Mouse (Mus musculus): ENCODE measurements around the gene Slc9c1. TPM values are rescaled to one million over a fixed set of nuclear protein-coding genes. Genes with fewer than 3 reads are reported as not detected.

Slc9c1 gene
- polyA plus RNA-seq, 1 experiment: not detected

DNA sequence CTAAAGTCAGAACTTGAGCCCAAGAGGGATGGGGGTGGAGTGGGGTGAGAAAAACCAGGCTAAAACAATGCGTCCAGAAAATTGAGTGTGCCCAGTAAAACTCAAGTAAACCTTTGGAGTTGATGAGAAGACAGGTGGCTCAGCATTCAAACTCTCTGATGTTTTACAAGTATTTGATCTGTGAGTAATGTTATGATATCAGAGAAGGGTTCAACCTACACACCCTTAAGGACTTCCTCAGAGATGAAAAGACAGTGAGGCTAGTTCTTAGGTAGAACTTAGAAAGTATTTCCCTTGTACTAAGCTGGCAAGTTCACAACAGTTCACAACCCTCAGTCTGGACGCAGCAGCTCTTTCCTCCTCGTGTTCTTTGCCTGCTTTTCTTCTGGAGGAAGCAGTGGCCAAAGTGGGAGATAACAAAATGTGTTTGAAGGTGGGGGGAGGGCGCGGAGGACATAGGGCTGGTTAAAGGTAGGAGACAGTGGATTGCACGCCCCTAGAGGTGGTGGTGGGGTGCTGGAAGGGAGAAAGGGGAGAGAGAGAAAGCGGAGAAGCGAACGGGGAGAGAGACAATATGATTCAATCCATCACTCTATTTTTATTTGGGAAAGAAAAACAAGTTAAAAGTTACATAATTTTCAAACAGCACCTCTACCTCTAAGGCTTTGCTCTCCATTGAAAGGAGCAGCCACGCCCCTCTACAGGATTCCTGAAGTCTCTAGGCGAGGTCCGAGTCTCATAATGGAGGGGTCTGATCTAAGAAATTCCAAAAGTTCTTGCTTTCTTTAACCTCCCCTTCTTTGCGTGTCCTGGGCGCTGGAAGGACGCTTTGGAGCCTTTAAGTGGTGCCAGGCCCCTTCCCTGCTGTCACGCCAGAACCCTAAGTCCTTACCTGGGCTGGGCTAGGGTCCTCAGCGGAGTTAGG is 118.2 kb downstream of the Slc9c1 start:
- 15% methylated on average over 17 of the region's 17 CpGs for WGBS
- TF ChIP-seq CTCF (IDR thresholded peaks at IDR 0.05; ENCODE audit: control insufficient read depth, insufficient read depth, low read length) (no peak), POLR2A (IDR thresholded peaks at IDR 0.05; ENCODE audit: borderline replicate concordance, control insufficient read depth, low read depth, low read length) (no peak)
- H3K4me1 ChIP-seq (ENCODE audit: control insufficient read depth, insufficient read depth, low read length): no peaks in the 10 kb centered on the region; the same call in 1 of the 2 replicates
- no peak overlapping the region for H3K27ac ChIP-seq (ENCODE audit: control insufficient read depth, insufficient read depth, low read depth, low read length, poor library complexity)
- peak overlapping the region; percentile 12 for H3K4me3 ChIP-seq (replicated peaks; ENCODE audit: control insufficient read depth, low read depth, low read length)

DNA sequence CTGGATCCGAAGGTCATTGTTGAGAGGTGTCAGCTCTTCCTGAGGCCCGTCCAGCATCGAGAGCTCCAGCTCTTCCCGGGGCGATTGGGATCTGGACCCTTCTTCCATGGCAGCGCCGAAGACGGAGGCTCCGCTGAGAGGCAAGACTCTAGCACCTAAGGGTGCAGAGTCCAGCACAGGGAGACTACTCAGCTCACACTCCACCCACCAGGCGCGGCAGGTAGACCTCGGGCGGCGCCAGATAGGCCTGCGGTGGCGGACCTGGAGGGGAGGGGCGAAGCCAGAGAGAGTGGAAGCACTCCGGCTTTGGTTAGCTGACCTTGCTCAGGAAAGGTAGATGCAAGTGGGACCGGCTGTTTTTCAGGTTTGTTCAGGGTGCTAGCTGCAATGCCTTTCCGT is 118.8 kb downstream of the Slc9c1 start, which contains the start of gene BC016579:
TSS of gene BC016579 (minus strand) at position 135 of the 399 bp plus-strand sequence.
- Histone ChIP-seq H3K27ac (ENCODE audit: control insufficient read depth, insufficient read depth, low read depth, low read length, poor library complexity) (no peak within 1 kb of the TSS), H3K4me3 (replicated peaks; ENCODE audit: control insufficient read depth, low read depth, low read length) (peak within 1 kb of the TSS; percentile 12), H3K4me1 (ENCODE audit: control insufficient read depth, insufficient read depth, low read length) (no peaks in the 10 kb centered on the region; the same call in 1 of the 2 replicates)
- WGBS: 13% methylated on average over 20 of the region's 20 CpGs
- TF ChIP-seq CTCF (IDR thresholded peaks at IDR 0.05; ENCODE audit: control insufficient read depth, insufficient read depth, low read length): no peak
- TF ChIP-seq POLR2A (IDR thresholded peaks at IDR 0.05; ENCODE audit: borderline replicate concordance, control insufficient read depth, low read depth, low read length): no peak

DNA sequence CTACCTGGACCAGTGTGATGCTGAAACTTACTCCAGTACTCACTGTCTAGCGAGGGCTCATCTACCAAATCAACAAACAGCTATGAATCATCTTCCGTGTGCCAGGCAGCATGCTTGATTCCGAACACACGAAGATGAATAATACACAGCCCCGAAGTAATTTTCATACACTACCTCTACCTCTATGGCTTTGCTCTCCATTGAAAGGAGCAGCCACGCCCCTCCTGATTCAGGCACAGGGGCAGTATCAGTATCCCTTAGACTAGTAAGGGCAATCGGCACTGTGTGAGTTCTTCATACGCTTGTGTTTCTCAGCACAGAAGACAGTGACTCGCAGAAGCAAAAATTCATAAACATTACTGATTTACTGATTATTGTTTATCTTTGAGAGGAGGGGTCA is 119.4 kb downstream of the Slc9c1 start:
- 80% methylated on average over 9 of the region's 9 CpGs for WGBS
- TF ChIP-seq CTCF (IDR thresholded peaks at IDR 0.05; ENCODE audit: control insufficient read depth, insufficient read depth, low read length): no peak
- TF ChIP-seq POLR2A (IDR thresholded peaks at IDR 0.05; ENCODE audit: borderline replicate concordance, control insufficient read depth, low read depth, low read length): no peak
- no peak overlapping the region for H3K4me3 ChIP-seq (replicated peaks; ENCODE audit: control insufficient read depth, low read depth, low read length)
- no peaks in the 10 kb centered on the region; the same call in 1 of the 2 replicates for H3K4me1 ChIP-seq (ENCODE audit: control insufficient read depth, insufficient read depth, low read length)
- no peak overlapping the region for H3K27ac ChIP-seq (ENCODE audit: control insufficient read depth, insufficient read depth, low read depth, low read length, poor library complexity)

Other genes with a start within 250 kb of the Slc9c1 start
- 14.8 and 19.9 TPM in 2 replicates for gene Cd200, start 126.3 kb upstream of the Slc9c1 start, polyA plus RNA-seq (2011; ENCODE audit: insufficient read depth, insufficient read length, low replicate concordance, missing spikeins)
- gene Gm609, start 42.3 kb upstream of the Slc9c1 start, polyA plus RNA-seq (2011; ENCODE audit: insufficient read depth, insufficient read length, low replicate concordance, missing spikeins): not detected in 2 replicates
- not detected in 2 replicates for gene Gm17783, start 3.3 kb upstream of the Slc9c1 start, polyA plus RNA-seq (2011; ENCODE audit: insufficient read depth, insufficient read length, low replicate concordance, missing spikeins)
- 6.8 and 7.9 TPM in 2 replicates for gene Gcsam, start 75.1 kb downstream of the Slc9c1 start, polyA plus RNA-seq (2011; ENCODE audit: insufficient read depth, insufficient read length, low replicate concordance, missing spikeins)
- 1.1 and 1.4 TPM in 2 replicates for gene BC016579, start 118.8 kb downstream of the Slc9c1 start, polyA plus RNA-seq (2011; ENCODE audit: insufficient read depth, insufficient read length, low replicate concordance, missing spikeins)
- 0.50 and 2.5 TPM in 2 replicates for gene Tmprss7, start 158.3 kb downstream of the Slc9c1 start, polyA plus RNA-seq (2011; ENCODE audit: insufficient read depth, insufficient read length, low replicate concordance, missing spikeins)
- gene Tagln3, start 189.3 kb downstream of the Slc9c1 start, polyA plus RNA-seq (2011; ENCODE audit: insufficient read depth, insufficient read length, low replicate concordance, missing spikeins): 1.1 and 5.7 TPM in 2 replicates
- 9.1 and 13.8 TPM in 2 replicates for gene Abhd10, start 207.6 kb downstream of the Slc9c1 start, polyA plus RNA-seq (2011; ENCODE audit: insufficient read depth, insufficient read length, low replicate concordance, missing spikeins)

Measured in bone marrow, adult 2 months (tissue).